Mouse (Mus musculus): ENCODE data around the gene Plscr4.

- no peak for TF ChIP-seq CTCF (IDR thresholded peaks at IDR 0.05; ENCODE audit: low read depth, low read length)
- no peak for TF ChIP-seq POLR2A (IDR thresholded peaks at IDR 0.05; ENCODE audit: extremely low read depth, insufficient read depth, low read length)
Observed at GRCm38 (mm10) chr9:92504256-92504655, 47.1 kb downstream of the Plscr4 start.

Measured in liver, adult 2 months (tissue).